Mouse (Mus musculus) heart, postnatal 0 days (tissue): ENCODE data around the gene Il17re.

Experiments used
- CTCF ChIP-seq: IDR thresholded peaks from 2 replicates; pipeline ENCODE4 v1.5.1; 2016; ENCODE audit warnings: antibody characterized with exemption, control low read depth, low read depth
- EP300 ChIP-seq: IDR thresholded peaks from 2 replicates; pipeline ENCODE4 v1.6.1; 2016; ENCODE audit warnings: antibody characterized with exemption, low read depth

DNA sequence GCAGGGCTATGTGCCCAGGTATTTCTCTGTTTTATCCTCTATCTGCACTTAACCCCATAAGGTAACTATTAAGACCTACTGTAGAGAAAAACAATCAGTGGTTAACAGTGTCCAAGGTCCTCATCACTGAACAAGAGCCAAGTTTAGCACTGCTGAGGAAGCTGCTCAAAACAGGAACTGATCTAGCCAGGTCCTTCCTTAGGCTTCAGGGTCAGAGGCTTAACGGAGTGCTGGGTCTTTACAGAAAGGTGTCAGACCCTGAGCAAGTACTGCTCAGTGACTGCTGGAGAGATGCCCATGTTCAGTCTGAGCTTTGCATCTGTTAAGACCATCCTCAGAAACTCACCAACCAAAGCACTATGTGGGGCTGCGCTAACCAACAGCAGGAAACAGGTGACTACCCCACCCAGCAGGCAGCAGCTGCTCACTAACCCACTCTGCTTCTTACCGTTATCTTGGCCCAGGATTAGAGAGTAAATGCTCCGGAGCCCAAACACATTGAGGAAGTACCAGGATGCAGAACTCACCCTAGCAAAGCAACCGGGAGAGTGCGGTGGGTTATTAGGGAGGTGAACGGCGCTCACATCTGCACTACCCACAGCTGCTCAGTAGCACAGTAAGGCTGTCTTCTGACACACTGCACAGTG is 59.3 kb downstream of the Il17re start:
- TF ChIP-seq CTCF (no peak), EP300 (no peak)
